In the genomic region with DNA sequence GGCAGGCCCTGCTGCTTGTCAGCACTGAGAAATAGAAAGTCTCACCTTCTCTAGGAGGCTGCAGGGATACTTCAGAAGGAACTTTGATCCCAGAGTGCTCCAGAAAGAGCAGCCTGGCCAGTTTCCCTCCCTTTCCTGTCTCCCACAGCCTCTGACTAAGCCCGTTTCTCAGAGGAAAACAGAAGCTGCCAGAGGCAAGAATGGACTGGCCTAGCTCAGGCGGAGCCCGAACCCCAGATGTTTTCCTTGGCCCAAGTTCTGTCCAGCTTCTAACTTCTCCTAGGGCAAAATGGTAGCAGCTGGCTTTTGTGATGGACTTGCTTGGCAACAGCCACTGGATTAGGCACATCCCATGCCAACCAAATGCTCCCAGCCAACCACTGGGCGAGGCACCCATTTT, we compare ENCODE assay signal across 15 mouse cellular contexts.
DNase-seq lines count a peak whose midpoint lies in the region; ATAC-seq and TF ChIP-seq lines count a peak whose summit lies in the region.
"Had no signal": no experiment of that assay in that cellular context is flagged by ENCODE, and none has a peak within 500 bp of the region (broad histone marks: within the 10 kb centered on the region; RNA-seq: fewer than 3 reads in every experiment).

No protein-coding gene starts in this region.

- no peak overlapping the region for H3K9ac ChIP-seq in kidney, embryonic 14.5 days (ENCODE audit: low read depth, low read length)
- H3K9ac ChIP-seq in ES-Bruce4 (ENCODE audit: low read depth, poor library complexity, severe bottlenecking) = no peak overlapping the region
- no peak overlapping the region for H3K9ac ChIP-seq in intestine, postnatal 0 days (ENCODE audit: low read depth, low read length)
- H3K9ac ChIP-seq: embryonic facial prominence, embryonic 13.5 days; midbrain, embryonic 13.5 days had no signal

- DNase-seq in kidney, adult 11 months = peak; percentile 33
- DNase-seq in gonadal fat pad, adult 2 months (ENCODE audit: low read depth) = peak; percentile 99
- DNase-seq in frontal cortex, postnatal 25 days (ENCODE audit: low spot score in 2 of 2) = no peak
- DNase-seq in right cerebral cortex, postnatal 25 days = no peak
- no peak for DNase-seq in cerebellum, postnatal 36 days
- DNase-seq: cerebellum, adult 9-11 months; left cerebral cortex, postnatal 4 days; lung, adult 2 months had no signal

- no peaks in the 10 kb centered on the region; the same call in 1 of the 2 replicates for H3K27me3 ChIP-seq in kidney, embryonic 14.5 days (ENCODE audit: control insufficient read depth, insufficient read depth, low read length)
- no peaks in the 10 kb centered on the region for H3K27me3 ChIP-seq in ES-Bruce4 (ENCODE audit: control insufficient read depth, insufficient read depth, low read length, poor library complexity, severe bottlenecking)
- no peaks in the 10 kb centered on the region for H3K27me3 ChIP-seq in intestine, postnatal 0 days (replicated peaks; ENCODE audit: control insufficient read depth, insufficient read depth, low read length)
- H3K27me3 ChIP-seq: CH12.LX; embryonic facial prominence, embryonic 13.5 days had no signal

- H3K27ac ChIP-seq in kidney, embryonic 14.5 days (ENCODE audit: low read depth, low read length) = no peak overlapping the region
- peak overlapping the region; percentile 7; the same call in 1 of the 2 replicates for H3K27ac ChIP-seq in ES-Bruce4 (ENCODE audit: insufficient read depth, low read length)
- H3K27ac ChIP-seq in intestine, postnatal 0 days (ENCODE audit: low read depth, low read length) = no peak overlapping the region
- H3K27ac ChIP-seq: embryonic facial prominence, embryonic 13.5 days; hindbrain, embryonic 10.5 days; midbrain, embryonic 13.5 days had no signal

- no peaks in the 10 kb centered on the region for H3K9me3 ChIP-seq in kidney, embryonic 14.5 days (ENCODE audit: control insufficient read depth, low read length)
- no peaks in the 10 kb centered on the region for H3K9me3 ChIP-seq in ES-Bruce4 (replicated peaks; ENCODE audit: control insufficient read depth, insufficient read depth, low read length, poor library complexity, severe bottlenecking)
- no peaks in the 10 kb centered on the region for H3K9me3 ChIP-seq in intestine, postnatal 0 days (ENCODE audit: control insufficient read depth)
- H3K9me3 ChIP-seq: embryonic facial prominence, embryonic 13.5 days; hindbrain, embryonic 10.5 days; midbrain, embryonic 13.5 days had no signal

- WGBS in kidney, embryonic 14.5 days = 63% methylated on average over 4 of the region's 4 CpGs
- 56% methylated on average over 4 of the region's 4 CpGs for WGBS in intestine, postnatal 0 days

- H3K4me3 ChIP-seq in kidney, embryonic 14.5 days (ENCODE audit: low read length) = no peak overlapping the region
- H3K4me3 ChIP-seq in ES-Bruce4 (ENCODE audit: low read depth, low read length) = no peak overlapping the region
- no peak overlapping the region for H3K4me3 ChIP-seq in intestine, postnatal 0 days (ENCODE audit: low read depth, low read length)
- H3K4me3 ChIP-seq: midbrain, embryonic 13.5 days had no signal

- TF ChIP-seq CTCF in ES-Bruce4 (IDR thresholded peaks at IDR 0.05; ENCODE audit: low read depth, low read length) = no peak
- no peak for TF ChIP-seq CTCF in intestine, postnatal 0 days (IDR thresholded peaks at IDR 0.05; ENCODE audit: low read depth)

- no peak overlapping the region for H3K4me2 ChIP-seq in kidney, embryonic 14.5 days (replicated peaks; ENCODE audit: low read depth, low read length)
- no peak overlapping the region for H3K4me2 ChIP-seq in intestine, postnatal 0 days (replicated peaks; ENCODE audit: low read depth)

- TF ChIP-seq POLR2A in ES-Bruce4 (IDR thresholded peaks at IDR 0.05; ENCODE audit: insufficient read depth, low read length) = no peak

- no peak for TF ChIP-seq EP300 in ES-Bruce4 (IDR thresholded peaks at IDR 0.05; ENCODE audit: insufficient read depth, low read depth, low read length)

- H3K4me1 ChIP-seq in kidney, embryonic 14.5 days (ENCODE audit: control insufficient read depth, insufficient read depth, low read length) = 0 out of 2 replicates have a peak, but pooled peaks cover 5% of the 10 kb centered on the region
- peaks cover 2% of the 10 kb centered on the region for H3K4me1 ChIP-seq in ES-Bruce4 (ENCODE audit: control insufficient read depth, insufficient read depth, low read length)
- H3K4me1 ChIP-seq in intestine, postnatal 0 days (replicated peaks; ENCODE audit: control insufficient read depth, insufficient read depth, low read length) = no peaks in the 10 kb centered on the region
- H3K4me1 ChIP-seq: midbrain, embryonic 13.5 days had no signal

- ATAC-seq in kidney, embryonic 14.5 days (ENCODE audit: low FRiP score, low TSS enrichment) = no peak
- ATAC-seq in intestine, postnatal 0 days = 0 out of 2 replicates have a peak, but pooled peaks have one; percentile 26

- H3K36me3 ChIP-seq in kidney, embryonic 14.5 days (ENCODE audit: control insufficient read depth, insufficient read depth, low read length) = no peaks in the 10 kb centered on the region
- 0 out of 2 replicates have a peak, but pooled peaks cover 2% of the 10 kb centered on the region for H3K36me3 ChIP-seq in ES-Bruce4 (ENCODE audit: control insufficient read depth, insufficient read depth, low read length, poor library complexity, severe bottlenecking)
- no peaks in the 10 kb centered on the region for H3K36me3 ChIP-seq in intestine, postnatal 0 days (ENCODE audit: control insufficient read depth, insufficient read depth)
- H3K36me3 ChIP-seq: embryonic facial prominence, embryonic 13.5 days; hindbrain, embryonic 10.5 days; midbrain, embryonic 13.5 days had no signal

Comparison
In these comparisons a context has a peak if more than half of its experiments do, and no peak if none do; other contexts are left out.
1. DNase-seq: peak in kidney, adult 11 months (single experiment) and gonadal fat pad, adult 2 months (single experiment); none in frontal cortex, postnatal 25 days (0 of 2), right cerebral cortex, postnatal 25 days (single experiment) and cerebellum, postnatal 36 days (0 of 2).